Mouse (Mus musculus): ENCODE data around the gene Fam3c.

The Fam3c gene

DNA sequence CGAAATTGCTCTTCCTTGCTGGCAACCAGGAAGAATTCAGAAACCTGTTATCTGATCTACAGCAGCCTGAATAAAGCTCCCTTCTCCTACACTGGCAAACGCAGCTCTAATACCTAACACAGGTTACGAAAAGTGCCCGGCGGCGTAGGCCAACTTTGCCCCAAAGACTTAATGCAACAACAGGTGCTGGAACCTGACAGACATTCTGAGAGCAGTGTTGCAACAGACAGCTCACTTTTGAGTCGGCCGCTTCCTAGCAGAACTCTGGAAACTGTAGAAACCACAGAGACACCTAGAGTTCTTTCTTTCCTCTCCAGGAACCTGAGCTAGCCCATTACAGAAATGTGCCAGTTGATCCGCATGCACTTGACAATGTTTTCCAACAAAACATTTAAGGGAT is 4.5 kb downstream of the Fam3c start:
- no peak for DNase-seq

DNA sequence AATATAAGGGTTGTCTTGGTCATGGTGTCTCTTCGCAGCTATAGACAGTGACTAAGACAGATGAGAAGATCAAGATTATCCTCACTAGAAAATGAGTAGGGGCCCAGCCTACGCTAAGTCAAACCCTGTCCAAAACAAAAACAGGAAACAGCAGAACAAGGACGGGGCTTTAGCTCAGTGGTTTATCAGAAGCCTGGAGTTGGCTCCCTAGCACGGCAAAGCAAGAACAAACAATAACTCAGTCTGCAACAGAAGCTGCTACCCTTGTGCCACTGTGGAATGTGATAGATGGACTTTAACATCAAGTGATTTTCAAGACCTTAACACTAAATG is 5.8 kb downstream of the Fam3c start:
- DNase-seq: no peak

DNA sequence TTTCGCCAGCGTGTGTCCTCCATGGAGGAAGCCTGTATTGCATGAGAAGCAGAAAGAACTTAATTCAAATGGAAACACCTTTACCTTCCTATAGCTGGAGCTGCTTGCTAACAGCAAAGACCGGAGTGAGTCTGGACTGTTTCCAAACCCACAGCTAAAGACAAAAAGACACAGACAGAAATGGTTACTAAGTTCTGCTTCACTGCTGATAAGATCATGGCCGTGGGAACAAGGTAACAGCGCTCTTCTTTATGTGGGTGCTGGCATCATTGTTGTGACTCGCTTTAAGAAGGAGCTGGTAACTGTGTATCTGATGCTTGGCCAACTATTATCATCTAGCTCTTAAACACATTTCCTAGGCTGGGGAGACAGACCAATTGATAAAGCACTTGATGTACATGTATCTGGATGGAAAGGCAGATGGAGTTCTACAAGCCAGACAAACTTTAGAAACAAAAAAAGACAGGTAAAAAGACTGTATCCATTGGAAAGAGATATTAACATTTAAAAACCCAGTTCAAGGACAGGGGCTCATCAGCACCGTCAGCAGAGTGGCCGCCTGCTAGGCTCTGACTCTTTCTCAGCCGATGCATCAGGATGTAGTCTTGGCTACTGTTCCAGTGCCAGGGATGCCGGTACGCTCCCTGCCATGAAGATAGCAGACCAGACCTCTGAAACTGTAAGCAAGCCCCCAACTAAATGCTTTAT is 6.4 kb downstream of the Fam3c start:
- no peak for DNase-seq

DNA sequence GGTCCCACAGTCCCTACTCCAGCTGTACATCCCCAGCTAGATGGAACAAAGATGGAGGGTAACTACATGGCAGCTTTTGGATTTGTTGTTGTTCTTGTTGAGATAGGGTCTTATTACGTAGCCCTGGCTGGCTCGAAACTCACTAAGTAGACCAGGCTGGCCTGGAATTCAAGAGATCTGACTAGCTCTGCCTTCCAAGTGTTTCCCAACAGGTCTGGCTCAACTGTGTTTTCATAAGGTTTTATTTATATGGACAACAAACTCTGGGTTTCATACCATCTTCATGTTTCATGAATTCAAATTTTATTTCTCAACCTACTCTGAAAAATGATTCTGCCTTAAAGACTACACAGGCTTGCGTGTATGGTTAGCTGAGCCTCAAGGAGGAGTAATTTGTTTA is 7.1 kb downstream of the Fam3c start:
- DNase-seq: no peak

DNA sequence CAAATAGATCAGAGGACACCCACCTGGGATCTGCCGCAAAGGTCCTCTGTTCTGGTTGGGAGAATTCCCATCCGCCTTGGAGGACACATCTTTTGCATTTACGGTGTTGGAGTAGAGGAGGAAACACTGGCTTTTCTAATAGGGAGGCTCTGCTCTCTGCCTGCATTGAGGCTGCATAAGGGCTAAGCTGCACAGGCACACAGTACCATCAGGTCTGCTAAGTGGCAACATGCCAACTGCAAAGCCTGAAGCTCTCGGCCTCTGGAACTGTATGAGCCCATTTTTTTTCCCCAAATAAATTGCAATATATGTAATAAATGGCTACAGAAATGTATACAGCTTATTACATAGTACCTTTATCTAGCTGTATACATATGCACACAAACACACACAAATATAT is 7.9 kb downstream of the Fam3c start:
- no peak for DNase-seq

DNA sequence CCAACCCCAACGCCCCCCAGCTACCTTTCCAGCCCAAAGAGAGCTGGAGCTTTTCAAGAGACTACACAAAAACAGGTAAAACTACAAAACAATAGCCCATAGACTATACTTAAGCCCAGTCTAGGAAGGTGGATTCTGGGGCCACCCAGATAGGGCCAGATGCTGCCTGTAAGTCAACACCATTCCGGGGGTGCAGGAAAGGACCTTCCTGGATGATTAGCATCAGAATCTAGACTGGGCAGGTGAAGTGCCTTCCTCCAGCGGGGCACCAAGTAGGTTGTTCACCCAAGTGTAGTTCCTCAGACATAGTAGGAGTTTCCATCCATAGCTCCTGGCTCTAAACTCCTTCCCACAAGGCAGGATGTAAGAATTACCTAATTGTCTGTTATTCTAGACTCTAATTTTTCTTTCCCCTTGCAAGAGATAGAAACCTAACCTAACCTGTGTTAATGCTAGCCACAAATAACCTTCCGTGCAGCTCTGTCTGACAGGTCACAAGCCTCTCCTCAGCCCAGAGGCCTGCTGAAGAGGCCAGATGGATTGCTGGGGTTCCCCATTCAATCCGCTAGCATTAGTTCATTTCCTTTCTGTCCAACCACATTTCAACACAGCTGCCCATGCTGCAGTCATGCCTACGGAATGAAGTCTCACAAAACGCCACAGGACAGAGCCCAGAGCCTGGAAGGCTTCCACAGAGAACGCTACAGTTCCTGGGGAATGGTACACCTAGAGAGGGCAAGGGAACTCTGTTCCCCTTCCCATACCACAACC is 8.7 kb downstream of the Fam3c start:
- DNase-seq: no peak

DNA sequence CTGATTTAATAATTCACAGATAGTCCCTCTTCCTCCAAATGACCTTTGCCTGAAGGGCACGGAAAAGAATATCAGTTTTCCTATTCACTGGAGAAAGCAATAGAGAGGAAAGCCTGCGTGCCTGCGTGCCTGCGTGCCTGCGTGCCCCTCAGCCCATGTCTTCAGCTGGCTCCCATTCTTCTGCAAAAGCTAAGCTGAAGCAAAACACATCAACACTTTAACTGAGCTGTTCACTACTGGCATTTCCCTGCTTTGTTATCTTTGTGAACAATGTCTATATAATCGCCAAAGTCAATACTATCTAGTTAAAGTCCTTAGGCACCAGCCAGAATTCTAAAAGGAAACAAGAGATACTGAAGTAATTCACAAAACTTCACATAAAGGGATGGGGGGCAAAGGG is 11.6 kb downstream of the Fam3c start:
- peak in 1 of 2 experiments; percentile 50 for DNase-seq

DNA sequence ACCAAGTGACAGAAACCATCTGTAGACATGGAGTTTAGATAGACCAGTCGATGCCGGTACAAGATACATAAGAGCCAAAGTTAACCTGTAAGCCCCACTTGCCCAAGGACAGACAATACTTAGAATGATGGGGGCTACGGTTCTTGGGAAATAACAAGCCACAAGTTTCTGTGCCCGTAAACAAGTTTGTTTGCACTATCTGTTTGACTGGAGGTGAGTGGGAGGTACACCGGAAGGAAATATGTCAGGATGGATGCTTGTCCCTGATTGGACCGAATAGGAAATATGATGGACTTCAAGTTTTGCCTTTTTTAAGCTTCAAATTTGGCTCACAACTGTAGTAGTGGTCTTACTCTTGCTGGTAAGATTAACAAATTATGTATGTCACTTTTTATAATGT is 12.3 kb downstream of the Fam3c start:
- no peak for DNase-seq

DNA sequence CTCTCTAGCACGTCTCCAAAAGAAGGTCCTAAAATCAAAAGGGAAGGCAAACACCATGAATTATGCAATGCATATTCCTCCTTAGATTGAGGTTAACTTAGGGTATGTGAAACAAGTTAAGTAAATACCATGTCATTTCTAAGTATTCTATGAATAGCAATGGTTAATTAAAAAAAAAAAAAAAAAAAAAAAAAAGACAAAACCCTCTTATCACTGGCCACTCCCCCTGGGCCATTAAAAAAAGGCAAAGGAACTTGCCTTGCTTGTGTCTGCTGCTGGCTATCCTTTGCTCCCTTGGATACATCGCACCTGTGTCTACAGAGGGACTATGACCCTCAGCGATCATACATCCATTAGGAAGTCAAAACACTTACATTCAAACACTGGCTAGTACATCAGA is 12.8 kb downstream of the Fam3c start:
- no peak for DNase-seq

DNA sequence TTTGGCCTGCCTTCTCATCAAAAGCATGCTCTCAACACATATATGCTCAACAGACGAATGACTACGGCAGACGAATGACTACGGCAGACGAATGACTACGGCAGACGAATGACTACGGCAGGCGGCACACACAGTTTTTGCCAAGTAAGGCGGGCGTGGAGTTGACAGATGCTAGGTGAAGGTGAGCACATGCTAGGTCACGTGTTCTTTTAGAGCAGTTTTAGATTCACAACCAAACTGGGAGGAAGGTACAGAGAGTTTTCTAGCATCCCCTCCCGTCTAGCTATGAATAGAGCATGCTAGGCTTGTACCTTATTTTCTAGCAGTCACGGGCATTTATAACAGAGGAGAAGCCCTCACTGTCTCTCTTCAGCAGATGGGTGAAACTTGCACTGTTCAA is 15.3 kb downstream of the Fam3c start:
- no peak for DNase-seq

DNA sequence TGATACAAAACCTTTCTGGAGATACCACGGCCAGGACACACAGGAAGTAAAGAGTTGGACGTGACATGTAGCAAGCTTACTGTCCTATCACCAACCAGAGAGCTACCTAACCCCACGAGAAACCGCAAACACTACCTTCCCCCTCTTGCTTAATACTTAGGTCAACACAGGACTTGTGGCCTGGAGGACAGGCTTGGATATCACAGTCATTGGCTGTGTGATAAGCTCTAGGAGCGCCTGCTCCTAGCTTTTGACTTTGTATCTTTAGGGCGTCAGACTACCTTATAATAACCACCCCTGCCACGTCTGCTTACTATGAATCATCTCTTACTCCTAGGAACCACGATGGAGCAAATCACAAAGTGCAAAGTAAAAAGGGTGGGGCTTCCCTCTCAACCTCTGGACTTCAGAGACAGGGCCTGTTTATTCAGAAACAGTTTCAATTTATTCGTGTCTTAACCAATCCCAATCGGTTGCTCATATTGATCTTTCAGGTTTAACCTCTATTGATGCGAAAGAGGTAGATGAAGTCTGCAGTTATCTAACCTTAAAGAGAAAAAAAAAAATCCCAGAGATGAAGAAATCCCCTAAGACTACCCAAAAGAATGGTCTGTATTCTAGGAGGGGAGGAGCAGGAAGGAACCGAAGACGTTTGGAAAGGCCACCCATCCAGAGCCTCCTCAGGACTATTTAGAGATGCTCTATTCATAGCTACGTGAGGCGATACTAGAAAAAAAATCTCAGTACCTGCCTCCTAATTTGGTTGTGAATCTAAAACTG is 16.1 kb downstream of the Fam3c start:
- DNase-seq: peak in 1 of 2 experiments; percentile 23

DNA sequence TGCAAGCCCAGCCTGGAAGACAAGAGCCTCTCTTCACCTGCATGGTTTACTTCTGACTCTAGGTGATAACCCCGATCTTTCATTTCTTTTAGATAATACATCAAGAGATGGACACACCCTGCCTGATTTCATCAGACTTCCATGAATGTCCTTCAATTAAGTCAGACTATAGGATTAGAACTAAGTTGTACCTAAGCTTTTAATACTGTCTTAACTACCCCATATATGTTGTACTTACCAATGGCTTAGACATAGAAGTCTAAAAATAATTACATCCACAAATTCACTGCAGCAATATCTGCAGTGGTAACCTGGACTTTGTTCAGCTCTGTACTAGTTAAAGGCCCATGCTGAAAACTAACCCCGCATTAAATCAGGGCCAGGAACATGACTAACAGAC is 23.5 kb downstream of the Fam3c start:
- no peak for DNase-seq

DNA sequence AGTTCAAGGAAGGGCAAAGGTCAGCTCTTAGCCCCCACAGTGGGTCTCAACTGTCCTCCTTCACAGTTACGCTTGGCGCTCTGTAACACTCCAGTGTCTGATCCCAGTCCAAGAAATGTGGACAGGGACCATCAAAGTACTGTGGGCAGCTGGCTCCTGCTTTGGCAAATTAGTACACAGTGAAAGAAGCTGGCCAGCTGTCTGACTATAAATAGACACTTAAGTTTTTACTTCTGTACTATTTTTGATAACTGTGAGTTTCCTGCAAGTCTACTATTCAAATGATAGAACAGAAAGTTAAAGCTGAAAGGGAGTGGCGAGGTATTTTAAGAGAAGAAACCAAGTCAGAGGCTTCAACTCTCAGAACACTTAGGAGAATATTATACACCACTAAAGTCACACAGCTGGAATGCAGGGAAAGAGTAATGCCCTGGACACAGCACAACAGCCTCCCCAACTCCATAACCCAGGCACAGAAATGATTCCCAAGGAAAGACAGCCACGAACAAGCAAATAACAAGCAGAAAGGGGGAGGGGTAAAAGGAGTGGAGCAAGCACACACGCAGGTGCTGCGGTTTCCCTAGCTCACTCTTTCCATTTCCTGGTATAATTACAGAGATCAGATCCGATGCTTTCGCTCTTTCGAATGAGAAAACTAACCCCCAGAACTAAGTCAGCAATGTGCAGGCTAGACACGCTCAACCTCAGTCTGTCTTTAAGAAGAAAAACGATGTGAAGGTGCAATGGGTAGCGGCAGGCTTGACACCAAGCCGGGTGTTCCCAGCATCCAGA is 25.7 kb downstream of the Fam3c start:
- DNase-seq: no peak

DNA sequence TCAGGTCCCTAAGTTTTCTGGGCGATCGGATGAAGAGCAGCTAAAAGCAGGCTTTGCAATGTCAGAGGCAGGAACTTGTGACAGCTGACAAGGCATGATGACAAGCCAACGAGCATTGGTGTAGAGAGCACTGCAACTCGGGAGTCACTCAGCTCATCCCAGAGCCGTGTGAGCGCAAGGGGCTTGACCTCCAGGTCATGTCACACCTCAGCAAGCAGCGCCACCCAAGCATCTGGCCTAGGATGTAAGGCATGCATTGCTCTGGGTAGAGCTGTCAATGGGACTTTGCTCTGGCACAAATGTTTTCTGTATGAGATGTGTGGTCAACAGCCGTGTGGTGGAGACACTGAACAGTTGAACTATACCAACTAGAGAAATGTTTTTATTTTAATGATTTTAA is 28.1 kb downstream of the Fam3c start:
- DNase-seq: no peak

DNA sequence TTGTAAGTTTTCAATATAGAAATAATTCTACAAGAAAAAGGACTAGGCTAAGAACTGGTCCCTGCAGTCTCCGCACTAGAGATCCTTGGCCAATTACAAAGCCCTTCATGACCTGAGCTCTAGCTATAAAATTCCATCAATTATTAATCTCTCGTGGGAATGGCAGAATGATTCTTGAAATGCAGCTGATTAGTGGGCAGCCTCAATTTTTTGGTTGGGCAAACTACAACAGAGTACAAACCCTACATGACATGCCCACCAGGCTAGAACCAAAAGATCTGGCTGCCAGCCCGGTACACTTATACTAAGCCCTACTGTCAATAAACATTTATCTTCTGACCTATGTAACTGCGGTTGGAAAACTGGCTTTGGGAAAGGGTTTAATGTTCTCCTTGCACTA is 29.0 kb downstream of the Fam3c start:
- peak; percentile 29 to 36 for DNase-seq

DNA sequence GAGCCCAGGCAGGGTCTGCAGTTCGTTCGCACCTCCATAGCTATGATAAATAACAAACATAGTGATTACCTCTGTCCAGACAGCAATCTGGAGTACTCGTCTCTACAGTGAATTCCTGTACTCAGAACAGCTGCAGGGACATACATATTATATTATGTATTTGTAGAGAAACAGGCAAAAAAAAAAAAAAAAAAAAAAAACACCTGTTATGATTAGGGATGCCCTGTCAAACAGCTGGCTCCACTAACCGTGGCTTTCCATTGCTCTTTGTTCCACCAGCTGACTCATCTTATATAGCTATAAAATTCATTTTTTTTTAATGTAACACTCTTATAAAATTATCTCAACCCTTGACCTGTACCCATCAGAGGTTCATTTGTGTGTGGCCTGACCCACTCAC is 29.8 kb downstream of the Fam3c start:
- DNase-seq: no peak

DNA sequence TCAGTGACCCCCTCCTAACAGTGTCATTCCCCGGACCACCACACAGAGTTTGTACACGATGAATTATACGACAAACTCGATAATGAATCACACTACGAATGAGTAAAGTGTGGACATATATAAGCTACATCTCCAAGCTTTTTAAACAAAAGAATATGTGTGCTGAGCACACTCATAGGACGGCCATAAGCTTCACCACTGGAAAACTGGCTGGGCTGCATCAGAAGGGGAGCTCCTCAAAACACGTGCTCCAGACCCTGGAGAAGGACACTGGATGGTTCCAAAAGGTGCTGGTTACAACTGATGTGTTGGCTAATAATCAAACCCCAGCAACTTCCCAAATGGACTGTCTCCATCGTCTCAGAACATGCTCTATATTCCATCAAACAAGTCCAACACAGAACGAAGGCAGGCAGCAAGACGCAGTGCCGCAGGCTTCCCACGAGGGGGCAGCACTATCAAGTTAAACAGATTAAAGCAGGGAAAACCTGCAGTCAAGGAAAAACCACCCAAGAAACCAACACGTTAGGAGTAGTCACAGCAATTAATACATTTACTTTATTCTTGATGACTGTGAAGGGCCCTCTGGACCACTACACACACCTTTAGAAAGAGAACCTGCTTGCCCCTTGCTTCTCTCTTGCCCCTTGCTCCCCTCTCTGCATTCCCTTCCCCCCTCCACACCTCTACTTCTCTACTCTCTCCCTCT is 30.5 kb downstream of the Fam3c start:
- peak; percentile 60 to 86 for DNase-seq

DNA sequence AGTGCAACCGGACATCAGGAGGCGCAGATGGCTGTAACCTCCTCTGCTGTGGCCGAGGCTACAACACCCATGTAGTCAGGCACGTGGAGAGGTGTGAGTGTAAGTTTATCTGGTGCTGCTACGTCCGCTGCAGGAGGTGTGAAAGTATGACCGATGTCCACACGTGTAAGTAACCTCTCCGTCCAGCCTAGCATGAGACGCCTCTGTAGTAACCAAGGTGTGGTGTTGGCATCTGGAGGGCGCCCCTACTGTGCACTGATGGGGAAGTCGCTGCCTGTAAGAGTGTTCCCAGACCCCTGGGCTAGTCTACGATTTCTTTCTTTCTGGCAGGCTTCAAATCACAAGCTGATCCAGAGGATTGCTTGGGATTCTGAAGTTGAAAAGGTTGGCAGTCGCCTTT is 58.0 kb downstream of the Fam3c start:
- DNase-seq: no peak

DNA sequence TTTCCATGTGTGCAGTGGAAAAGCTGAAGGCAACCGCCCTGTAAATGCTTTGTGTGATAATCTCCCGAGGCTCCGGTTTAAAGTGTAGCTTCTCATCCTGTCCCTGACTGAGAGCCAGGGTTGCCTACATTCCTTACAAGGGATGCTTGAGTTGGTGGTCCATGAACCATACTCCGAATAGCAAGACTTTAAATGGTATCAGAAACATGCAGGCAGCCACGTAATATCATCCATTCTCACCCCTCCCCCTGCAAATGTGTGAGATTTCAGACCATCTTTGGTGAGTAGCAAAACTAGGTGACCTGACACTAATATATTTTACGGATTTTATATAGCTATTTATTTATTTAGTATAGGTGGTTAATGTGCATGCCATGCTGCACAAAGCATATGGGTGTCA is 59.0 kb downstream of the Fam3c start:
- DNase-seq: no peak

DNA sequence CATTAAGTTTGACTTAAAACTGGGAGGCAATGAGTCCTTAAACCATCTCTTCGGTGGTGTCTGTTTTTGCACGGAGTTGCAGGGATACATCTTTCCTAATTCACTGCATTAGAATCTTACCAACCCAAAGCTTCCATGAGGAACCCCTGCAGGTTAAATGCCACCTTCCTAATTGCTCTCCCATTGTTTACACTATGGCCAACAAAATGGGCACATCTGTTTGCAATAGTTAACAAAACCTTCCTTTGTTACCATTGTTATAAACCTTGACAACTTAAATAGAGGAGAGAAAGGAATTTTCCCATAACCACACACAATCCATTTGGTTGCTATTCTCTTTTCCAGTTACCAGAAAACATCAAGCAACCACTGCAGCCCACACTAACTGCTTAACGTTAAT is 62.1 kb downstream of the Fam3c start:
- DNase-seq: no peak

DNA sequence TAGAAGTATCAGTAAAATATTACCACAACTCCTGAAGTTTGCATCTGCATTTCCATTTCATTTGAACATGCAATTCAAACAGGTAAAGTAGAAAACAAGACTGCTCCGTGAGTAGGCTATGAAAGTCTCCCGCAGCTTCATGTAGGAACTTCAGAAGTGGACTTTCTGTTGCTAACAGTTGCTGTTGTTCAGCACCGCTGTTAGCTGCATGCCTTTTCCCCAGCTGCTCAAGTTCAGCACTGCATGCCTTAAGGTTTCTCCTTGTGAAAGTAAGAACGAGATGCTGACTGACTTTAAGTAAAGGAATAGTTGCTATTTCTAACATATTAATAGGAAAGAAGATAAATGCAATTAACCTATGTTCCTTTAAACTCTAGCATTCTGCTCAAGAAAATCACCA is 64.0 kb downstream of the Fam3c start:
- DNase-seq: no peak

DNA sequence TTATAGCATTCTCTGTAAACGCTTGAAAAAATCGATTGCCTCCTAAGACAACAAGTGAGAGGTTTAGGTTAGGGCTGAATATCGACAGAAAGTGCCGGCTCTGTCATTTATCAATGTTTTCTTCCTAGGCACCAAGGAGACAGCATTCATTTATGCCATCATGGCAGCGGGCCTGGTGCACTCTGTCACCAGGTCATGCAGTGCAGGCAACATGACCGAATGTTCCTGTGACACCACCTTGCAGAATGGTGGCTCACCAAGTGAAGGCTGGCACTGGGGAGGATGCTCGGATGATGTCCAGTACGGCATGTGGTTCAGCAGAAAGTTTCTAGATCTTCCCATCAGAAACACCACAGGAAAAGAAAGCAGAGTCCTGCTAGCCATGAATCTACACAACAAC is 65.3 kb downstream of the Fam3c start:
- DNase-seq: no peak

All from kidney, postnatal 36 days (tissue).